Mouse (Mus musculus) CD4-positive, CD25-positive, alpha-beta regulatory T cell, adult 4 months (primary cell): ENCODE results near the gene Cd81. TPM values are rescaled to one million over a fixed set of nuclear protein-coding genes. Genes with fewer than 3 reads are reported as not detected.

Experiments used
- polyA plus RNA-seq, 2 experiments: library from polyadenylated mRNA; unstranded; fragments of 100-300 nt; shearing (Covaris generic); gene quantifications; one replicate each; pipeline ENCODE4 v1.2.1; 2017

Gene Cd81
- polyA plus RNA-seq, 2 experiments from 2014 or later, result 290 to 354 TPM

Other genes with a start within 250 kb of the Cd81 start
- not detected for gene Th, start 121.6 kb upstream of the Cd81 start, polyA plus RNA-seq
- gene Ascl2, start 83.5 kb upstream of the Cd81 start, polyA plus RNA-seq, result 1 to 10 TPM in 1 of 2 experiments, under 1 TPM in 1; 0.66 to 1.7 TPM
- 100 to 1,000 TPM; 672 to 754 TPM for gene Tspan32, start 47.7 kb upstream of the Cd81 start, polyA plus RNA-seq
- gene Tssc4, start 16.5 kb downstream of the Cd81 start, polyA plus RNA-seq, result 10 to 100 TPM; 34.8 to 52.8 TPM
- not detected for gene Trpm5, start 41.9 kb downstream of the Cd81 start, polyA plus RNA-seq
- not detected for gene Kcnq1, start 53.6 kb downstream of the Cd81 start, polyA plus RNA-seq